Mouse (Mus musculus) monocyte, adult 2 months (primary cell): ENCODE results near the gene Gpr65.
"Not testable (repeated sequence)": the region's sequence is repeated elsewhere in the genome, so short reads cannot be mapped to it uniquely, and the experiment has no call there.

ENCODE experiments used
- DNase-seq, 2 experiments: peaks; one replicate each; pipeline ENCODE4 v3.0.0; 2022; ENCODE audit warnings: low spot score in 2 of 2, low read depth in 1 of 2

Gene Gpr65

DNA sequence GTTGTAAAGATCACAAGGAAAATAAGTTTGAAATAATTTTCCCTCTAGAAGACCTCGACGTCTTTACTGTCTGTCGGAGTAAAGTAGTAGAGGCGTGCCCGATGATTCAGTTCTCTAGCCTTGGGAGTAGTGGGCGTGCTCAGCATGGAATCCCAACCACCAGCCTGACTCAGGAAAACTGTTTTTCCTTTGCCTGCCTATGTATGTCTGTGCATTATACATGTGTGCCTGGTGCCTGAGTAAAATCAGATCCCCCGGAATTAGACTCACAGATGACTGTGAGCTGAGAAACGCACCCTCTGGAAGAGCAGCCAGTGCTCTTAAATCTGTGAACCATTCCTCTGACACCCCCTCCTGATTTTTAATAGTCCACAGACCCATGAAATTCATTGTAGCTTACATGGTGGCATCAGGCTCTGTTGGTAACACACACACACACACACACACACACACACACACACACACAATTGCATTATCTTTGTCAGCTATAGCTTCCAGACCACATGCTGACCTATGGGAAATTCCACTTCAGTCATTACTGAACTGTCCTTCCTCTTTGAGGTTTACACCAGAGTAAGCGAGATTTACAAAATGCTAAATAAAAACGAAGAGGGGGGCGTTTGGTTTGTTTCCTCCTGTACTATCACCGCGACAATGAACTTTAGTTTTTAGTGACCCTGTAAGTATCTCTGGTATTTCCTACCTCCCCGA is 14.5 kb downstream of the Gpr65 start:
- DNase-seq = no peak

DNA sequence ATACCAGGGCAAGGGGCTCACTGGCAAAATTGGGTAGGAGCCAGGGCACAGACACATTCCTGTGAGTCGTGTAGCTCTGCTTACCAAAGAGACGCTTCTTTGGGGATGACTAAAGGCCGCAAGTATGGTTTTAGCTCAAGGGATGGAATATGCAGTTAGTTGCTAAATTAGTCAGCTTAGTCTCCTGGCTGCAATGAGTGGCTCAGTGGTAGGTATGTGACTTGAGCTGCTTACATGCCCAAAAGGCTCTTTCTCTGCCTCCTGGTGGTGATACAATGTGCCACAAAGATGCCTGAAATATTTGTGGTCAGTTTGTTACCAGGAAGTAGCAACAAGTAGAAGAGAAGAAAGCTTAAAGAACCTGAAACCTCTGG is 15.0 kb downstream of the Gpr65 start:
- no peak for DNase-seq

DNA sequence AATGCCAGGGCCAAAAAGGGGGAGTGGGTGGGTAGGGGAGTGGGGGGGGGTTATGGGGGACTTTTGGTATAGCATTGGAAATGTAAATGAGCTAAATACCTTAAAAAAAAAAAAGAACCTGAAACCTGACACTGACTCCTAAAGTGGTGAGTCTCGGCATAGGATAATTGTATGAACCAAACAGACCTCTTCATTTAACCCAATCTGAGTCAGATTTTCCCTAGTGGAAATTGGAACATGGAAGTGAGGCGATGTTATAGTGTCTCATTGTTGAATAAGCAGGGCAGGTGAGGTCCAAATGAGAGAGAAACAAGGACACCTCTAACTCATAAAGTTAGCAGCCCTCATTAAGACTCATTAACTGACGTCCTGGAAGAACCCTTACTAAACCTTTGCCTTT is 16.0 kb downstream of the Gpr65 start:
- DNase-seq = no peak

DNA sequence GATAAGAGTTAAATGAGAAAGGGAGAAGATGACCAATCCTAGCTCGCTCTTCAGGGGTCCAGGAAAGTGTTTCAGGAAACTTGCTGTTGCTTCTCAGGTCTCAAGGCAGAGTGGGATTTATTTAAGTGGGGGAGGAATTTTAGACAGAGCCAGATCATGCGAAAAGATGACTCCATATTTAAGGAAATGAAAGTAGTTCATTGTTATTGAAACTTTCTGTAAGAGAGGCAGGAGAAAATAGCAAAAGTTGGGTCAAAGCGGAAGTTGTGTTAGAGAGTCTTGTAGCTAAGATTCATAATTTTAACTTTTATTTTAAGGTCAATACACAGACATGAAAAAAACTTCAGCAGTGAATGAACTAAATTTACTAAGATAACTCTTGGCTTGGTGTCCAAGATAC is 22.0 kb downstream of the Gpr65 start:
- DNase-seq = no peak

DNA sequence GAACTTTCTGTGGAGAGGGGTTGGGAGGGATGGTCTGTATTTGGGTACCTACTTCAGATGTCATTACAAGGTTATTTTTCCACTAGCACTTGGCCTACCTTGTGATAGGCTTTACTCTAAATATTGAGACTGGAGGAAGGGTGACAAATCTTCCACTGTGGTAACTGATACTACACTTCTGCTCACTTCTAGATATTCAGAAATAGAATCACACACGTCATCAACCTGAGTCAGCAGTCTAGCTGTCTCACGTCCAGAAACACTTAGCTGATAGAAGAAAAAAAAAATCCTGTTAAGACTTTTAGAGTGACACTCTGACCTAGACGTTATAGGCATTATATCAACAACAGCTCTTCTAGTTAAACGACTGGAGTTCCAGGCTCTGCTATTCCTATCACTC is 23.8 kb downstream of the Gpr65 start:
- DNase-seq = no peak

DNA sequence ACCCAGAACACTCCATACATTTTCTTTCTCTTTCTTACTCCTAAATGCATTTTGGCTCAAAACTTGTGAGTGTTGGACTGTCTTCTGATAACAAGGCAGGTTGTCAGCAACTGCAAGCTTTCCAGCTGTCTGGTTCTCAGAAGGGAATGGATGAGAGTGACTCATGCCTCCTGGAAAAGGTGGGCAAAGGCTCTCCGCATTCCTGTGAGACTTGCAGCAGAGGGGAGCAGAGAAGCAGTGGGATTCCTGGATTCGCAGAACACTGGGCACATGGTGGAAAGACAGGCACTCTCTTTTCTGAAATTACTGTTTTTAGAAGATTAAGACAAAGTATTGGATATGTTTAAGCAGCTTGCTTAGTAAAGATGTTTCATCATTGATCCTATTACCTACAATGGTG is 25.8 kb downstream of the Gpr65 start:
- DNase-seq = no peak

DNA sequence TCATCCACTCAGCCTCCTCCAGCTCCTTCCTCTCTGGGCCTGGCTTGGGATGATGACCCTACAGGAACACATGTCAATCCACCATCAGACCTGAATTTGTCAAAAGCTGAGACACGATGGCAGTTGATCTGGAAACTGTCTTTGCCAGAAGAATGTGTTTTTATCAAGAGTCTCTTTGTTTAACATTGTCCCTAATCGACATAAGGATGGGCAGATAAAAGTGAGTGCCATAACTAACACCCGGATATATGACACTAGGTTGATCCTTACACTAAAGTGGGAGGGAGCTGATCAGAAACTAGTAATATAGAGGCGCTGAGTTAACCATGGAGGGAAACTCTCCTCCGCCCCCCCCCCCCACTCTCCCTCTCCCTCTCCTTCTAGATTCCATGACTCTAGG is 33.5 kb downstream of the Gpr65 start:
- no peak for DNase-seq

DNA sequence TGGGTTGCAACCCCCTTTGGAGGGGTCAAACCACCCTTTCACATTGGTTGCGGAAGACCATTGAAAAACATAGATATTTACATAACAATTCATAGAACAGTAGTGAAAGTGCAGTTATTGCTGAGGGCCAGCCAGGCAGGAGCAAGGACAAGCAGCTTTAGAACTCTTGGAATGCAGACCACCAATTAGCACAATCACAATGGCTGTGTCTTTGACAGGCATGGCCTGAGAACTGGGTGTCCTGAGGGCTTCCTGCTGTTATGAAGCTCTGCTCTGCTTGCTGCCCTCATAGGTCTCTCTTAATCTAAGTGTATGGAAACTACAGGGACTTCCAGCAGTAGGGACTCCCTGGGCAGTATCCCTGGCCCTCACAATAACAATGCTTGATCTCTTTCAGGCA is 34.6 kb downstream of the Gpr65 start:
- DNase-seq = no peak

DNA sequence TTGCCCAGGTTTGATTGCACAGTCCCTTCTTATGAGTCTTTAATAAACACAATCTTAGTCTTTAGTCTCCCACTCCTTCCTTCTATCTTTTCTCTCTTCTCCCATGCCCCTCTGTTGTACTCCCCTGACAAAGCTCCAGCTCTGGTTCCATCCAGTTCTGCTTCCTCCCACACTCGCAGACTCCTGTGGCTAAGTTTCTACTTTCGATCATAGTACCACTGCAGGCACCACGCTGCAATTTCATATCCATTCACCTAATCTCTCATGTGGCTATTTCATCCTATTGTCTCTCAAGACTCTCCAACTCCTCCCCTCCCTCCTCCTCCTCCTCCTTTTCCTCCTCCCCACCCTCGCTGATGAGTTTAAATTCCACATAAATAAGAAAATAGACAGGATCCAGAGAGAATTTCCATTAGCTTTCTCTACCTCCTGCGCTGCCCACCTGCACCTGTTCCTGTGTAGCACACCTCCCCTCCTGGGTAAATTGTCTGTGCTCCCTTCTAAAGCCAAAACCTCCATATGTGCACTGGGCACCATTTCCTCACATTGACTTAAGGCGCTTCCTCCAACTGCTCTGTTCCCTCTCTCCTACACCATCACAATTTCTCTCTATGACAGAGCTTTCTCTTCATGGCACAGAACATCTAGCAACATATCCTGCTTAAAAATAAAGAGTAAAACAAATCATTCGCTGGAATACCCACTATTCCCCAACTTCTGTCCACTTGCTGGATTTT is 38.9 kb downstream of the Gpr65 start:
- DNase-seq = no peak

DNA sequence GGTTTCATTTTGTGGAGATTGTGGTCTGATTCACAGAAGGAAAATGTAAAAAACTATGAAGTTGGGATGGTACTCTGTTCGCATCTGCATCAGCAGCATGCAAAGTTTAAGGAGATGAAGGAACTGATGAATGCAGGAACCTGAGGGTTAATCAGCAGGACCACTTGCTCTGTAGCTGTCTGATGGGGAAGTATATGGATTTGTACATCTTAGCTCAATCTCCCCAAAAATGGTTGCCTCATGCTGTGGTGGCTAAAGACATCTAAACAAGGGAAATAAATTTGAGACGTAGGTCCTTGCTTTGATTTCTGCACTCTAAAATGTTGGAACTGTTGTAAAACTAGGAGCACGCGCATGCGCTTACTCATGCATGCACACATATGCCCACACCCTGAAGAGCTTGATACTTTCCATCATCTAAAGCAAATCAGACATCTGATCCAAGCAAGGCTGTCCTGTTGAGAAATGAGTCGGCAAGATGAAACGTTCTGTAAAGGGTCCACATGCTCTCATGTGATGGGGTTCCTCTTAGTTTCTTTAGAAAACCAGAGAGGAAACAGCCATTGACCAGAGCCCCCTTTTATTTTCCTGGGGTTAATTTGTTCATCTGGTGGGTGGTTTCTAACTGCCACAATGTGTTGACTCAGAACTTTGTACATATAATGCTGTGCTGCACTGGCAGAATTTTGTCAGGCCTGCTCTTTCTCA is 43.1 kb downstream of the Gpr65 start:
- DNase-seq = no peak

DNA sequence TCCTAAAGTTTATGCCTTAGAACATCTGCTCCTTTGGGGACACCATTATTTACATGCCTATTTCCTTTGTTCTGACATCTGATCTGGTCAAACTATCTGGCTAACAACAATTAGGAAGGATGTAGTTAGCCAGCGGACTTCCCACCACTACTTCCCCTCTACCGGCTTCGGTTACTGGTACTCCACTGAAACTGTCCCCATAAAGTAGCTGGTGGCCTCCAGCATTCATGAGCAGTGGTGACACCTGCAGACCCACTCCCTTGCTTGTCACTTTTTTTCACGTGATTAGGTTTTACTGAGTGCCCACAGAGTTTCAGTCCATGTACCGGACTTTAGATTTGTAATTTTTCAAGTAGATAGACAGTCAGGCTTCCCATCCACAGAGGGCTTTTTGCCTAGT is 47.5 kb downstream of the Gpr65 start:
- no peak for DNase-seq

DNA sequence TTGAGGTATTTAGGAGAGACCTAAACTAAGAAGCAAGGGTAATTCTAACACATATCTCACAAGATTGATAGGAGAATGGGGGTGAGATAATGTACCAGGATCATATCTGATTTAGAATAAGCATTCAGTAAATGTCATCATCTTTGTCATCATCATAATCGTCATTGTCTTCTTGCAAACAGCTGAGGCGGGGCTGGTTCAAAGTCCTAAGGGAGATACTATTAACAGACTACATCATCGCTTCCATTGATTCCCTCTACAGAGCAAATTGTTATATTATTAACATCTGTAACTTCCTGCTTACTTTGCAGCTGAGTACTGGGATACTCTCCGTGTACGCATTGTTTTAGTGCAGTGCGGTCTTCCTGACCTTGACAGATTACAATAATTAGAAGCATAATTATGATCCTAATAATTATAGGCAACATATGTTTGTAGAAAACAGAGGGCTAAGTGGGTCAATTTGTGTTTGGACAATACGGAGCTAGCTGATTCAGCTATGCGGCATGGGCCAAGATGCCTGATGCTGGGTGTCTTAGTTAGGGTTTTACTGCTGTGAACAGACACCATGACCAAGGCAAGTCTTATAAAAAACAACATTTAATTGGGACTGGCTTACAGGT is 49.4 kb downstream of the Gpr65 start:
- no peak for DNase-seq

DNA sequence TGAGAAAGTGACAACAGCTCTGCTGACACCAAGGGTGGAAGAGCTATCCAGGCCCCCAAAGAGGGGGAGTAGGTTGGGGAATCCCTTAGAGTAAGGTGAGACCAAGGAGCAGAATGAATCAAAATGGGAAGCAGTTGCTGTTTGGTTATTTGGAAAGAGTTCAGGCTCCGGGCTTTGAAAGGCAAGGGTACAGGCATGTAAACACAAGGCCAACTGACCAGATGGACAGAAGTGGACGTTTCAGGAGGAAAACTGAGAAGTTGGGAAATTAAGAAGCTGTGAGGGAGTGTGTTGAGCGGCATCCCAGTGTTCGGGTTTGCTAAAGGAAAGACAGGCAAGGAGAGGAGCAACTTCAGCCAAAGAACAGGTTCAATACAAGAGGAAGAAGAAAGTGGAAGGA is 54.0 kb downstream of the Gpr65 start:
- DNase-seq = no peak

DNA sequence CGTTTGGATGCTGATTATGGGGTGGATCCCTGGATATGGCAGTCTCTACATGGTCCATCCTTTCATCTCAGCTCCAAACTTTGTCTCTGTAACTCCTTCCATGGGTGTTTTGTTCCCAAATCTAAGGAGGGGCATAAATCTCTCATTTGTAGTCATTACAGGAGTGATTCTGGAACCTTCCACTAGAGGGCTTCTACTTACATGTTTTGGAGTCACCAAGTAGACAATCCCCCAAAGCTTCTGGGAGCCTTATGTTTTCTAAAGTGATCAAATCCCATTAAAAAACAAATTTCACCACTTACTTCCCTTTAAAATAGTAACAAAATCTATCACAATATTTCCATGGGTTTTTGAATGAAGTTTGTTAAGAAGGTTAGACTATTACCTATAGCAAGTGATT is 55.7 kb downstream of the Gpr65 start:
- not testable (repeated sequence) for DNase-seq
